Mouse (Mus musculus) liver, postnatal 0 days (tissue): ENCODE measurements at regions not wholly inside any gene's neighbourhood (a gene's known extent, or its start where the extent isn't known, plus 50 kb on each side); places are given as distances from the start of the nearest gene placed in this dataset.
"Not testable (repeated sequence)": the region's sequence is repeated elsewhere in the genome, so short reads cannot be mapped to it uniquely, and the experiment has no call there.

Experiments used
- CTCF ChIP-seq: sonication (generic); IDR thresholded peaks from 2 replicates; pipeline ENCODE4 v1.5.1; 2016; ENCODE audit warnings: antibody characterized with exemption, low read depth
- EP300 ChIP-seq: IDR thresholded peaks from 2 replicates; pipeline ENCODE4 v1.6.1; 2016; ENCODE audit warnings: antibody characterized with exemption, low read depth, mild to moderate bottlenecking

DNA sequence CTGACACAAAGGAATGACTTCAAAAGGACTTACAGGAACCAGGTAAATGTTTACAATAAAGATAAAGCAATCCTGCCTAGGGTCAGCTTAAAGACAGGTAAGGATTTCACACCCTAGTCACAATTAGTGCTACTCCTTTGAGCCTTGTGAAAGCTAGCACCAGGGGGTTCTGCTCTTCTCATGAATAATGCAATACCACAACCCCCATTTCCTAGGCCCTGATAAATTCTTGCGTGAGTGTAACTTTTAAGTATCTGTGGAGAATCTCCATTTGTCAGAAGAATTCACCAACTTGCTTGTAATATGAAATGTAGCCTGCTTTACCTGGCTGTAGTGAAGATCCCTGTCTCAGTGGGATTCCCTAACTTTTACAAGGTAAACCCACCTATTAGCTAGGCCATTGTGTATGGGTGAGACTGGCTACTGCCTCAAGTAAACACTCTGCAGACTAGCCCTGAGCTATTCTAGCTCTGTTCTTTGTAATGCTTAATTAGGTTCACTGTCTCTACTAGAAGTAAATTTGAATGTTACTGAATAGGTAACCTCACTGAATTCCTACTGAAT is 576.3 kb upstream of the Akr1e1 start:
- TF ChIP-seq CTCF, EP300: not testable (repeated sequence)
